Mouse (Mus musculus) liver, embryonic 13.5 days (tissue): Measurements from ENCODE around the gene Fkbp10. TPM values are rescaled to one million over a fixed set of nuclear protein-coding genes. Genes with fewer than 3 reads are reported as not detected.

Source experiments
- ATAC-seq: fragments of 200-750 bp; cut with Nextera tagmentation; 2 replicates; pipeline ENCODE4 v1.8.0; 2017; ENCODE audit warnings: low read depth, mild to moderate bottlenecking, moderate number of reproducible peaks, moderate library complexity
- DNase-seq: peaks from one replicate; pipeline ENCODE4 v3.0.0; 2022
- H3K27ac ChIP-seq: fragments of 300-500 bp; sonication (generic); 2 replicates; pipeline ENCODE4 v1.5.1; 2015; ENCODE audit warnings: moderate library complexity, mild to moderate bottlenecking, inconsistent platforms
- H3K27me3 ChIP-seq: fragments of 300-500 bp; sonication (generic); 2 replicates; pipeline ENCODE4 v1.6.1; 2015; ENCODE audit warnings: mild to moderate bottlenecking, inconsistent platforms
- H3K36me3 ChIP-seq: fragments of 300-500 bp; sonication (generic); 2 replicates; pipeline ENCODE4 v1.6.1; 2015; ENCODE audit warnings: mild to moderate bottlenecking, inconsistent platforms
- H3K4me1 ChIP-seq: fragments of 300-500 bp; sonication (generic); replicated peaks from 2 replicates; pipeline ENCODE4 v1.6.1; 2015; ENCODE audit warnings: inconsistent platforms
- H3K4me2 ChIP-seq: fragments of 300-500 bp; sonication (generic); 2 replicates; pipeline ENCODE4 v1.6.1; 2015; ENCODE audit warnings: inconsistent platforms, mild to moderate bottlenecking, moderate library complexity
- H3K4me3 ChIP-seq: fragments of 300-500 bp; sonication (generic); replicated peaks from 2 replicates; pipeline ENCODE4 v1.5.1; 2015; ENCODE audit warnings: mild to moderate bottlenecking, inconsistent platforms
- H3K9ac ChIP-seq: fragments of 300-500 bp; sonication (generic); 2 replicates; pipeline ENCODE4 v1.6.1; 2015; ENCODE audit warnings: mild to moderate bottlenecking, inconsistent platforms
- H3K9me3 ChIP-seq: fragments of 300-500 bp; sonication (generic); replicated peaks from 2 replicates; pipeline ENCODE4 v1.6.1; 2016; ENCODE audit warnings: inconsistent platforms
- WGBS: fragments of 180-500 bp; shearing (Covaris S2); methylation state at CpG from one replicate; pipeline ENCODE4 v1.1.7; 2015; ENCODE audit not compliant: insufficient replicate concordance; 5-methylcytosine and 5-hydroxymethylcytosine counted together
- polyA plus RNA-seq: library from polyadenylated mRNA; unstranded; fragments of >200 nt; fragmentation: Nextera tagmentation; extraction: Ambion mirVana; gene quantifications from 2 replicates; pipeline ENCODE4 v1.2.1, GENCODE M21; 2015

The Fkbp10 gene
- polyA plus RNA-seq, 1 experiment from 2014 or later, result 11.8 TPM

GRCm38 (mm10) chr11:100421537-100421936 is 6.0 kb downstream of the Fkbp10 start:
- H3K27me3 ChIP-seq, result peaks cover 5% of the 10 kb centered on the region
- DNase-seq (no peak), ATAC-seq (no peak)
- H3K9ac ChIP-seq, result no peak overlapping the region
- H3K4me3 ChIP-seq, result no peak overlapping the region
- H3K4me2 ChIP-seq, result no peak overlapping the region
- peaks cover 12% of the 10 kb centered on the region for H3K4me1 ChIP-seq
- 77% methylated on average over 8 of the region's 8 CpGs for WGBS
- no peaks in the 10 kb centered on the region; the same call in 1 of the 2 replicates for H3K36me3 ChIP-seq
- no peaks in the 10 kb centered on the region for H3K9me3 ChIP-seq
- H3K27ac ChIP-seq, result no peak overlapping the region

GRCm38 (mm10) chr11:100423836-100424235 is 8.3 kb downstream of the Fkbp10 start:
- Histone ChIP-seq H3K36me3 (no peaks in the 10 kb centered on the region; the same call in 1 of the 2 replicates), H3K4me2 (no peak overlapping the region), H3K9me3 (no peaks in the 10 kb centered on the region), H3K27me3 (no peaks in the 10 kb centered on the region), H3K9ac (no peak overlapping the region), H3K27ac (no peak overlapping the region), H3K4me3 (no peak overlapping the region), H3K4me1 (peaks cover 12% of the 10 kb centered on the region)
- WGBS, result 73% methylated on average over 7 of the region's 7 CpGs
- ATAC-seq (no peak), DNase-seq (no peak)

- H3K36me3 ChIP-seq, result peaks cover 8% of the 10 kb centered on the region; the same call in 1 of the 2 replicates
- DNase-seq, result peak; percentile 74
- H3K27me3 ChIP-seq, result no peaks in the 10 kb centered on the region
- no peak overlapping the region for H3K4me3 ChIP-seq
- no peaks in the 10 kb centered on the region for H3K9me3 ChIP-seq
- 17% methylated on average over 7 of the region's 7 CpGs for WGBS
- no peak overlapping the region for H3K27ac ChIP-seq
- H3K4me2 ChIP-seq, result no peak overlapping the region
- peaks cover 12% of the 10 kb centered on the region for H3K4me1 ChIP-seq
- H3K9ac ChIP-seq, result no peak overlapping the region
- ATAC-seq, result peak; percentile 63
Measured at GRCm38 (mm10) chr11:100425851-100426250, 10.4 kb downstream of the Fkbp10 start.

- DNase-seq, result no peak
- H3K36me3 ChIP-seq, result peaks cover 12% of the 10 kb centered on the region; the same call in 1 of the 2 replicates
- no peak overlapping the region for H3K4me2 ChIP-seq
- 56% methylated on average over 3 of the region's 3 CpGs for WGBS
- no peaks in the 10 kb centered on the region for H3K9me3 ChIP-seq
- H3K27ac ChIP-seq, result no peak overlapping the region
- no peak overlapping the region for H3K4me3 ChIP-seq
- peaks cover 12% of the 10 kb centered on the region for H3K4me1 ChIP-seq
- no peak overlapping the region for H3K9ac ChIP-seq
- ATAC-seq, result no peak
- no peaks in the 10 kb centered on the region for H3K27me3 ChIP-seq
Measured at GRCm38 (mm10) chr11:100426820-100427219, 11.3 kb downstream of the Fkbp10 start.

GRCm38 (mm10) chr11:100428612-100429199 is 13.2 kb downstream of the Fkbp10 start:
- WGBS, result 64% methylated on average over 9 of the region's 9 CpGs
- Histone ChIP-seq H3K27ac (no peak overlapping the region), H3K9me3 (no peaks in the 10 kb centered on the region), H3K27me3 (no peaks in the 10 kb centered on the region), H3K9ac (no peak overlapping the region), H3K4me3 (no peak overlapping the region), H3K4me2 (no peak overlapping the region), H3K36me3 (peaks cover 14% of the 10 kb centered on the region), H3K4me1 (peaks cover 15% of the 10 kb centered on the region)
- DNase-seq (no peak), ATAC-seq (no peak)

- Histone ChIP-seq H3K4me1 (peaks cover 15% of the 10 kb centered on the region), H3K4me3 (no peak overlapping the region), H3K9me3 (no peaks in the 10 kb centered on the region), H3K9ac (no peak overlapping the region), H3K36me3 (peaks cover 14% of the 10 kb centered on the region), H3K27ac (no peak overlapping the region), H3K4me2 (no peak overlapping the region), H3K27me3 (no peaks in the 10 kb centered on the region)
- ATAC-seq, result no peak
- DNase-seq, result no peak
- WGBS, result 87% methylated on average over 7 of the region's 7 CpGs
Measured at GRCm38 (mm10) chr11:100430052-100430451, 14.6 kb downstream of the Fkbp10 start.

- no peaks in the 10 kb centered on the region for H3K27me3 ChIP-seq
- DNase-seq, result no peak
- H3K4me3 ChIP-seq, result no peak overlapping the region
- 64% methylated on average over 5 of the region's 5 CpGs for WGBS
- ATAC-seq, result no peak
- H3K4me1 ChIP-seq, result 0 out of 2 replicates have a peak, but pooled peaks cover 3% of the 10 kb centered on the region
- H3K4me2 ChIP-seq, result no peak overlapping the region
- no peak overlapping the region for H3K9ac ChIP-seq
- peaks cover 24% of the 10 kb centered on the region for H3K36me3 ChIP-seq
- H3K27ac ChIP-seq, result no peak overlapping the region
- no peaks in the 10 kb centered on the region for H3K9me3 ChIP-seq
Measured at GRCm38 (mm10) chr11:100432002-100432401, 16.5 kb downstream of the Fkbp10 start.

- WGBS, result 74% methylated on average over 9 of the region's 9 CpGs
- ATAC-seq, result no peak
Measured at GRCm38 (mm10) chr11:100435678-100436246, 20.3 kb downstream of the Fkbp10 start.

GRCm38 (mm10) chr11:100437901-100438300 is 22.4 kb downstream of the Fkbp10 start:
- WGBS, result 76% methylated on average over 1 of the region's 1 CpGs
- no peak overlapping the region for H3K4me2 ChIP-seq
- no peak overlapping the region for H3K4me3 ChIP-seq
- peaks cover 10% of the 10 kb centered on the region; the same call in 1 of the 2 replicates for H3K36me3 ChIP-seq
- no peak overlapping the region for H3K9ac ChIP-seq
- no peaks in the 10 kb centered on the region for H3K27me3 ChIP-seq
- ATAC-seq, result no peak
- no peak for DNase-seq
- H3K4me1 ChIP-seq, result peaks cover 21% of the 10 kb centered on the region
- no peaks in the 10 kb centered on the region for H3K9me3 ChIP-seq
- no peak overlapping the region for H3K27ac ChIP-seq

More at GRCm38 (mm10) chr11:100435678-100436246, 20.3 kb downstream of the Fkbp10 start:
- no peaks in the 10 kb centered on the region for H3K9me3 ChIP-seq
- H3K9ac ChIP-seq, result no peak overlapping the region
- no peak overlapping the region for H3K27ac ChIP-seq
- peaks cover 17% of the 10 kb centered on the region; the same call in 1 of the 2 replicates for H3K36me3 ChIP-seq
- DNase-seq, result no peak
- peaks cover 17% of the 10 kb centered on the region for H3K4me1 ChIP-seq
- H3K4me3 ChIP-seq, result no peak overlapping the region
- H3K27me3 ChIP-seq, result no peaks in the 10 kb centered on the region
- no peak overlapping the region for H3K4me2 ChIP-seq

- peaks cover 21% of the 10 kb centered on the region for H3K4me1 ChIP-seq
- no peaks in the 10 kb centered on the region for H3K9me3 ChIP-seq
- DNase-seq (peak; percentile 75), ATAC-seq (peak; percentile 94)
- H3K4me3 ChIP-seq, result peak overlapping the region; percentile 71
- H3K27me3 ChIP-seq, result no peaks in the 10 kb centered on the region
- 1% methylated on average over 51 of the region's 52 CpGs for WGBS
- H3K27ac ChIP-seq, result peak overlapping the region; percentile 16
- peaks cover 7% of the 10 kb centered on the region; the same call in 1 of the 2 replicates for H3K36me3 ChIP-seq
- H3K9ac ChIP-seq, result peak overlapping the region; percentile 80
- peak overlapping the region; percentile 94 for H3K4me2 ChIP-seq
Measured at GRCm38 (mm10) chr11:100440691-100441522, 25.4 kb downstream of the Fkbp10 start.

- ATAC-seq (no peak), DNase-seq (no peak)
- Histone ChIP-seq H3K4me2 (peak within 1 kb of the TSS; percentile 94), H3K36me3 (peaks cover under 1% of the 10 kb centered on the region; the same call in 1 of the 2 replicates), H3K9ac (peak within 1 kb of the TSS; percentile 80), H3K4me1 (peaks cover 21% of the 10 kb centered on the region), H3K27ac (peak within 1 kb of the TSS; percentile 16; the same call in 1 of the 2 replicates), H3K4me3 (peak within 1 kb of the TSS; percentile 71), H3K27me3 (no peaks in the 10 kb centered on the region), H3K9me3 (no peaks in the 10 kb centered on the region)
- 77% methylated on average over 8 of the region's 8 CpGs for WGBS
Measured at GRCm38 (mm10) chr11:100441797-100442196, 26.3 kb downstream of the Fkbp10 start, which contains the start of the genes Nt5c3b and Klhl10. Gene Nt5c3b, minus strand, starts transcription at chr11:100441808. Gene Klhl10, plus strand, starts transcription at chr11:100441917.
